Mouse (Mus musculus): ENCODE measurements at regions not wholly inside any gene's neighbourhood (a gene's known extent, or its start where the extent isn't known, plus 50 kb on each side); places are given as distances from the start of the nearest gene placed in this dataset.

GRCm38 (mm10) chr2:137660449-137660848 lies 544.0 kb upstream of the Jag1 start:
- TF ChIP-seq POLR2A (IDR thresholded peaks at IDR 0.05; ENCODE audit: low read depth, low read length) (no peak), CTCF (IDR thresholded peaks at IDR 0.05; ENCODE audit: borderline replicate concordance, insufficient read depth, low read length) (no peak)

Measured in embryonic fibroblast, embryonic 13.5 days (primary cell).